Mouse (Mus musculus): ENCODE measurements around the gene Figla. TPM values are rescaled to one million over a fixed set of nuclear protein-coding genes. Genes with fewer than 3 reads are reported as not detected.

Figla gene
- polyA plus RNA-seq, 1 experiment from 2014 or later: not detected

DNA sequence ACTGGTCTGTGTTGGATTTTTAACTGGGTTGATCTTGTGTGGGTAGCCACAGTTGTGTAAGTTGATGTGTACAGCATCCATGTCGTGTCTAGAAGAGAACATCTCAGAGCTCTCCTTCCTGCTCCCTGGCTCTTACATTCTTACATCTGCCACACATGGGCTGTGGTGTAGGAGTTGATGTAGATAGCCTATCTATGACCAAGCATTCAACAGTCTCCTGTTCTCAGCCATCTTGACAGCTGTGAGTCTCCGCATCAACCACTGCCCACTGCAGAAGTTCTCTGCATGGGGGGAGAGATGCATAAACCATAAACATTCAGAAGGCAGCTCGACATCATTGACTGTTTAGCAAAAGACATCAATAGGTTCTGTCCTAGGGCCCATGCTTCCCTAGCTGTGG, 53.9 kb downstream of the Figla start:
- H3K9me3 ChIP-seq (replicated peaks; ENCODE audit: control insufficient read depth, low read length): no peaks in the 10 kb centered on the region
- 73% methylated on average over 3 of the region's 3 CpGs for WGBS

DNA sequence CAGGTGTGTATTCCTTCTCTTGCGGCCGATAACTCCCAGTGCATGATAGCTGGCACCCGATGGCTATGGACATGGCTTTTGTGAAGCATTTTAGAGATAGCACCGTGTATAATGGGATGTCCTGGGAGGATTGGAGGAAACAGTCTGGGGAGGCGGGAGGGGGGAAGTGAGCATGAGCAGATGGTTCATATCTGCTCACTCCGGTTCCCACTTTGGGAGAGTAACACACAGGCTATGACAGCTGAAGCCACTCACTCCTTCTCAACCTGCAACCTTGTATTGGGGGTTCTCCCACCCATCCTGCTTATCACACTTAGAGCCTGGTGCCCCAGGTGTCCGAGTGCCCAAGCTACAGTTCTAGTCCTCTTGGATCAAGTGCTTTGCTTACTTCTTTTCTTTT, 54.3 kb downstream of the Figla start:
- no peaks in the 10 kb centered on the region; the same call in 1 of the 2 replicates for H3K27me3 ChIP-seq (ENCODE audit: control insufficient read depth, insufficient read depth, low read length)
- H3K9ac ChIP-seq (ENCODE audit: low read length): no peak overlapping the region
- H3K4me2 ChIP-seq (ENCODE audit: low read depth, low read length): no peak overlapping the region
- no peaks in the 10 kb centered on the region for H3K4me1 ChIP-seq (ENCODE audit: control insufficient read depth, insufficient read depth, low read length)
- no peak overlapping the region for H3K4me3 ChIP-seq (ENCODE audit: low read length)
- no peak for ATAC-seq (replicated peaks; ENCODE audit: extremely low read depth, insufficient read depth, low FRiP score)
- 68% methylated on average over 7 of the region's 7 CpGs for WGBS
- no peaks in the 10 kb centered on the region for H3K9me3 ChIP-seq (replicated peaks; ENCODE audit: control insufficient read depth, low read length)
- no peaks in the 10 kb centered on the region for H3K36me3 ChIP-seq (ENCODE audit: control insufficient read depth, insufficient read depth)
- no peak overlapping the region for H3K27ac ChIP-seq (ENCODE audit: low read length)

More for the DNA sequence above, 53.9 kb downstream of the Figla start:
- no peak for ATAC-seq (replicated peaks; ENCODE audit: extremely low read depth, insufficient read depth, low FRiP score)
- Histone ChIP-seq H3K4me2 (ENCODE audit: low read depth, low read length) (no peak overlapping the region), H3K27me3 (ENCODE audit: control insufficient read depth, insufficient read depth, low read length) (no peaks in the 10 kb centered on the region; the same call in 1 of the 2 replicates), H3K4me3 (ENCODE audit: low read length) (no peak overlapping the region), H3K9ac (ENCODE audit: low read length) (no peak overlapping the region), H3K4me1 (ENCODE audit: control insufficient read depth, insufficient read depth, low read length) (no peaks in the 10 kb centered on the region), H3K36me3 (ENCODE audit: control insufficient read depth, insufficient read depth) (no peaks in the 10 kb centered on the region), H3K27ac (ENCODE audit: low read length) (no peak overlapping the region)

Other genes with a start within 250 kb of the Figla start
- gene Nat8f6, start 195.2 kb upstream of the Figla start, polyA plus RNA-seq (2015; fragmentation: Nextera tagmentation; extraction: Ambion mirVana): not detected in 2 replicates
- gene Nat8f5, start 195.2 kb upstream of the Figla start, polyA plus RNA-seq (2015; fragmentation: Nextera tagmentation; extraction: Ambion mirVana): not detected in 2 replicates
- gene Nat8, start 184.1 kb upstream of the Figla start, polyA plus RNA-seq (2015; fragmentation: Nextera tagmentation; extraction: Ambion mirVana): 0.13 TPM in 1 of 2 replicates, not detected in the other
- not detected in 2 replicates for gene Nat8f2, start 147.0 kb upstream of the Figla start, polyA plus RNA-seq (2015; fragmentation: Nextera tagmentation; extraction: Ambion mirVana)
- 2.1 and 2.9 TPM in 2 replicates for gene Nat8f4, start 111.3 kb upstream of the Figla start, polyA plus RNA-seq (2015; fragmentation: Nextera tagmentation; extraction: Ambion mirVana)
- gene Tprkb, start 104.3 kb upstream of the Figla start, polyA plus RNA-seq (2015; fragmentation: Nextera tagmentation; extraction: Ambion mirVana): 20.8 and 23.1 TPM in 2 replicates
- gene Nat8f1, start 100.5 kb upstream of the Figla start, polyA plus RNA-seq (2015; fragmentation: Nextera tagmentation; extraction: Ambion mirVana): 4.6 and 6.5 TPM in 2 replicates
- gene Dusp11, start 54.5 kb upstream of the Figla start, polyA plus RNA-seq (2015; fragmentation: Nextera tagmentation; extraction: Ambion mirVana): 40.2 and 54.6 TPM in 2 replicates
- 1.7 and 2.2 TPM in 2 replicates for gene Add2, start 12.5 kb downstream of the Figla start, polyA plus RNA-seq (2015; fragmentation: Nextera tagmentation; extraction: Ambion mirVana)
- gene Tgfa, start 179.1 kb downstream of the Figla start, polyA plus RNA-seq (2015; fragmentation: Nextera tagmentation; extraction: Ambion mirVana): 2.5 and 2.7 TPM in 2 replicates

Measured in heart, embryonic 16.5 days (tissue).